Mouse (Mus musculus): Measurements from ENCODE around the gene Paip2b. TPM values are rescaled to one million over a fixed set of nuclear protein-coding genes. Genes with fewer than 3 reads are reported as not detected.
"Not testable (repeated sequence)": the region's sequence is repeated elsewhere in the genome, so short reads cannot be mapped to it uniquely, and the experiment has no call there.

Paip2b gene
- total and polyA plus RNA-seq, 3 experiments, result 18.4 to 21.0 TPM; not detected in 1

GRCm38 (mm10) chr6:83791251-83791890, 40.2 kb downstream of the Paip2b start (continued):
- TF ChIP-seq NELFE (IDR thresholded peaks at IDR 0.05; ENCODE audit: low read depth, low read length) (no peak), UBTF (IDR thresholded peaks at IDR 0.05; ENCODE audit: borderline replicate concordance, insufficient read depth, low read depth, low read length) (no peak)

- H3K79me2 ChIP-seq (ENCODE audit: control insufficient read depth, insufficient read depth, low read length, poor library complexity); H3K4me3 ChIP-seq (ENCODE audit: control insufficient read depth in 1 of 2, insufficient read depth in 1 of 2, low read depth in 2 of 2, low read length in 2 of 2); DNase-seq (ENCODE audit: low read depth, low spot score); H3K9me3 ChIP-seq (replicated peaks; ENCODE audit: insufficient read depth, low read length); H3K27ac ChIP-seq (ENCODE audit: control insufficient read depth, low read depth, low read length); H3K27me3 ChIP-seq (ENCODE audit: control insufficient read depth in 1 of 2, insufficient read depth in 2 of 2, low read length in 2 of 2): not testable (repeated sequence)
- peak overlapping the region; percentile 1 for H3K9ac ChIP-seq (ENCODE audit: control insufficient read depth, low read depth, low read length, poor library complexity, severe bottlenecking)
- peak; percentile 84 for TF ChIP-seq ZNF384 (IDR thresholded peaks at IDR 0.05; ENCODE audit: low read depth, low read length)
- H3K36me3 ChIP-seq (ENCODE audit: control insufficient read depth in 1 of 2, insufficient read depth in 2 of 2, low read length in 2 of 2), result peaks cover 0 to 20% of the 10 kb centered on the region in 2 experiments; a peak in 2 of 4 replicates
- H3K4me1 ChIP-seq (ENCODE audit: control insufficient read depth in 1 of 2, insufficient read depth in 2 of 2, low read length in 2 of 2), result peaks cover 6 to 24% of the 10 kb centered on the region in 2 experiments
Measured at GRCm38 (mm10) chr6:83790533-83790932, 41.0 kb downstream of the Paip2b start.

- H3K36me3 ChIP-seq (ENCODE audit: control insufficient read depth in 1 of 2, insufficient read depth in 2 of 2, low read length in 2 of 2), result peaks cover 0 to 20% of the 10 kb centered on the region in 2 experiments; a peak in 2 of 4 replicates
- no peak for TF ChIP-seq HCFC1 (IDR thresholded peaks at IDR 0.05; ENCODE audit: low read depth, low read length)
- TF ChIP-seq SMC3 (IDR thresholded peaks at IDR 0.05; ENCODE audit: low read depth, low read length), result no peak
- no peak for TF ChIP-seq MYB (IDR thresholded peaks at IDR 0.05; ENCODE audit: low read depth, low read length)
- no peak for TF ChIP-seq ETS1 (IDR thresholded peaks at IDR 0.05; ENCODE audit: low read depth, low read length)
- TF ChIP-seq ZNF384 (IDR thresholded peaks at IDR 0.05; ENCODE audit: low read depth, low read length), result no peak
- no peak for TF ChIP-seq UBTF (IDR thresholded peaks at IDR 0.05; ENCODE audit: borderline replicate concordance, insufficient read depth, low read depth, low read length)
- TF ChIP-seq POLR2A (IDR thresholded peaks at IDR 0.05; ENCODE audit: control insufficient read depth in 1 of 2, insufficient read depth in 1 of 2, low read depth in 1 of 2, low read length in 2 of 2, poor library complexity in 1 of 2), result no peak
- no peak for TF ChIP-seq MXI1 (IDR thresholded peaks at IDR 0.05; ENCODE audit: low read depth, low read length)
- TF ChIP-seq CHD2 (IDR thresholded peaks at IDR 0.05; ENCODE audit: low read length), result no peak
- peaks cover 6 to 18% of the 10 kb centered on the region in 2 experiments for H3K4me1 ChIP-seq (ENCODE audit: control insufficient read depth in 1 of 2, insufficient read depth in 2 of 2, low read length in 2 of 2)
- H3K9ac ChIP-seq (ENCODE audit: control insufficient read depth, low read depth, low read length, poor library complexity, severe bottlenecking), result no peak overlapping the region
- no peaks in the 10 kb centered on the region for H3K9me3 ChIP-seq (replicated peaks; ENCODE audit: insufficient read depth, low read length)
- no peak overlapping the region for H3K4me3 ChIP-seq (ENCODE audit: control insufficient read depth in 1 of 2, insufficient read depth in 1 of 2, low read depth in 2 of 2, low read length in 2 of 2)
- no peak for DNase-seq (ENCODE audit: low read depth, low spot score)
- H3K27me3 ChIP-seq (ENCODE audit: control insufficient read depth in 1 of 2, insufficient read depth in 2 of 2, low read length in 2 of 2), result peaks cover 0 to 5% of the 10 kb centered on the region in 2 experiments; a peak in 2 of 4 replicates
- no peaks in the 10 kb centered on the region for H3K79me2 ChIP-seq (ENCODE audit: control insufficient read depth, insufficient read depth, low read length, poor library complexity)
- H3K27ac ChIP-seq (ENCODE audit: control insufficient read depth, low read depth, low read length), result no peak overlapping the region
Measured at GRCm38 (mm10) chr6:83788554-83788953, 43.0 kb downstream of the Paip2b start.

- Histone ChIP-seq H3K79me2 (ENCODE audit: control insufficient read depth, insufficient read depth, low read length, poor library complexity) (no peaks in the 10 kb centered on the region), H3K4me3 (ENCODE audit: control insufficient read depth in 1 of 2, insufficient read depth in 1 of 2, low read depth in 2 of 2, low read length in 2 of 2) (no peak overlapping the region), H3K9ac (ENCODE audit: control insufficient read depth, low read depth, low read length, poor library complexity, severe bottlenecking) (no peak overlapping the region), H3K4me1 (ENCODE audit: control insufficient read depth in 1 of 2, insufficient read depth in 2 of 2, low read length in 2 of 2) (peaks cover 1 to 12% of the 10 kb centered on the region in 2 experiments; a peak in 3 of 4 replicates), H3K9me3 (replicated peaks; ENCODE audit: insufficient read depth, low read length) (no peaks in the 10 kb centered on the region), H3K27me3 (ENCODE audit: control insufficient read depth in 1 of 2, insufficient read depth in 2 of 2, low read length in 2 of 2) (peaks cover 0 to 5% of the 10 kb centered on the region in 2 experiments; a peak in 2 of 4 replicates), H3K36me3 (ENCODE audit: control insufficient read depth in 1 of 2, insufficient read depth in 2 of 2, low read length in 2 of 2) (peaks cover 0 to 12% of the 10 kb centered on the region in 2 experiments; a peak in 2 of 4 replicates), H3K27ac (ENCODE audit: control insufficient read depth, low read depth, low read length) (no peak overlapping the region)
- no peak for DNase-seq (ENCODE audit: low read depth, low spot score)
- TF ChIP-seq ZKSCAN1 (IDR thresholded peaks at IDR 0.05; ENCODE audit: low read depth, low read length) (no peak), ELF1 (IDR thresholded peaks at IDR 0.05; ENCODE audit: low read depth, low read length) (no peak), CHD1 (IDR thresholded peaks at IDR 0.05; ENCODE audit: low read depth, low read length) (no peak), USF2 (IDR thresholded peaks at IDR 0.05; ENCODE audit: borderline replicate concordance in 1 of 2, insufficient read depth in 1 of 2, low read depth in 1 of 2, low read length in 2 of 2) (no peak), ZMIZ1 (IDR thresholded peaks at IDR 0.05; ENCODE audit: low read depth, low read length) (no peak), TCF12 (IDR thresholded peaks at IDR 0.05; ENCODE audit: low read depth, low read length) (no peak), BHLHE40 (IDR thresholded peaks at IDR 0.05; ENCODE audit: borderline replicate concordance, low read depth, low read length) (no peak), SMC3 (IDR thresholded peaks at IDR 0.05; ENCODE audit: low read depth, low read length) (no peak), EP300 (IDR thresholded peaks at IDR 0.05; ENCODE audit: low read depth in 1 of 2, low read length in 2 of 2) (no peak), POLR2A (IDR thresholded peaks at IDR 0.05; ENCODE audit: control insufficient read depth in 1 of 2, insufficient read depth in 1 of 2, low read depth in 1 of 2, low read length in 2 of 2, poor library complexity in 1 of 2) (no peak), SIN3A (IDR thresholded peaks at IDR 0.05; ENCODE audit: low read length) (no peak), USF1 (IDR thresholded peaks at IDR 0.05; ENCODE audit: low read depth, low read length) (no peak), GATA1 (IDR thresholded peaks at IDR 0.05; ENCODE audit: low read depth, low read length) (no peak), GABPA (IDR thresholded peaks at IDR 0.05; ENCODE audit: low read depth, low read length) (no peak)
Measured at GRCm38 (mm10) chr6:83786426-83786825, 45.1 kb downstream of the Paip2b start.

Measured in MEL (cell line).